Mouse (Mus musculus): ENCODE results near the gene 4930519G04Rik.

- TF ChIP-seq CEBPB (IDR thresholded peaks at IDR 0.05; ENCODE audit: low read depth) (no peak), CTCF (IDR thresholded peaks at IDR 0.05; ENCODE audit: control insufficient read depth, insufficient read depth, insufficient read length) (no peak)
Measured at GRCm38 (mm10) chr5:114807063-114807462, 46.4 kb upstream of the 4930519G04Rik start.
